Mouse (Mus musculus) limb, embryonic 15.5 days (tissue): ENCODE results near the gene Rnf128. TPM values are rescaled to one million over a fixed set of nuclear protein-coding genes. Genes with fewer than 3 reads are reported as not detected.

Source experiments
- polyA plus RNA-seq: library from polyadenylated mRNA; unstranded; fragments of >200 nt; fragmentation: Nextera tagmentation; extraction: Ambion mirVana; gene quantifications from 2 replicates; pipeline ENCODE4 v1.2.1, GENCODE M21; 2015

Rnf128 gene
- polyA plus RNA-seq, 1 experiment from 2014 or later = 9.7 TPM

Other genes starting within 250 kb of the Rnf128 start
- not detected in 2 replicates for gene Trap1a, start 229.6 kb upstream of the Rnf128 start, polyA plus RNA-seq
- gene D330045A20Rik, start 82.9 kb upstream of the Rnf128 start, polyA plus RNA-seq = 1.0 and 1.4 TPM in 2 replicates
- 4.8 and 5.8 TPM in 2 replicates for gene Tbc1d8b, start 121.7 kb downstream of the Rnf128 start, polyA plus RNA-seq
- 0.30 TPM in 1 of 2 replicates, not detected in the other for gene Gm15013, start 151.2 kb downstream of the Rnf128 start, polyA plus RNA-seq
- gene Ripply1, start 219.0 kb downstream of the Rnf128 start, polyA plus RNA-seq = 0.87 and 1.1 TPM in 2 replicates
- gene Cldn2, start 237.5 kb downstream of the Rnf128 start, polyA plus RNA-seq = 0.55 and 1.6 TPM in 2 replicates